Mouse (Mus musculus): ENCODE data around the gene Nat8l. TPM values are rescaled to one million over a fixed set of nuclear protein-coding genes. Genes with fewer than 3 reads are reported as not detected.

The Nat8l gene
- 14.0 and 15.3 TPM in 2 replicates for polyA plus RNA-seq (2012; rRNA removed)

GRCm38 (mm10) chr5:33995843-33996693, at the start of gene Nat8l:
Gene Nat8l, plus strand, starts transcription at chr5:33995984.

GRCm38 (mm10) chr5:33983309-33984121, 12.3 kb upstream of the Nat8l start, which contains the start of gene Gm1673:
Gene Gm1673, plus strand, starts transcription at chr5:33983433.

Other genes with a start within 250 kb of the Nat8l start
- 40.7 and 41.8 TPM in 2 replicates for gene Letm1, start 213.2 kb upstream of the Nat8l start, polyA plus RNA-seq (2012; rRNA removed)
- 114 and 121 TPM in 2 replicates for gene Nsd2, start 175.3 kb upstream of the Nat8l start, polyA plus RNA-seq (2012; rRNA removed)
- gene Nelfa, start 59.6 kb upstream of the Nat8l start, polyA plus RNA-seq (2012; rRNA removed), result 52.6 and 53.4 TPM in 2 replicates
- 453 and 489 TPM in 2 replicates for gene Gm1673, start 12.6 kb upstream of the Nat8l start, polyA plus RNA-seq (2012; rRNA removed)
- gene Poln, start 173.5 kb downstream of the Nat8l start, polyA plus RNA-seq (2012; rRNA removed), result 0.80 and 0.84 TPM in 2 replicates
- gene Haus3, start 173.5 kb downstream of the Nat8l start, polyA plus RNA-seq (2012; rRNA removed), result 7.7 and 8.1 TPM in 2 replicates
- 86.1 and 87.5 TPM in 2 replicates for gene Mxd4, start 191.7 kb downstream of the Nat8l start, polyA plus RNA-seq (2012; rRNA removed)